Mouse (Mus musculus) heart, adult 2 months (tissue): ENCODE measurements at regions not wholly inside any gene's neighbourhood (a gene's known extent, or its start where the extent isn't known, plus 50 kb on each side); places are given as distances from the start of the nearest gene placed in this dataset.

Source experiments
- CTCF ChIP-seq: fragments of 200-600 bp; IDR thresholded peaks from 2 replicates; pipeline ENCODE4 v1.8.1; 2022; ENCODE audit warnings: antibody characterized with exemption, mild to moderate bottlenecking, moderate library complexity
- EP300 ChIP-seq: fragments of 200-500 bp; IDR thresholded peaks from 2 replicates; pipeline ENCODE4 v1.6.1; 2011; ENCODE audit warnings: low read depth, low read length, control low read depth; ENCODE audit not compliant: insufficient read depth
- POLR2A ChIP-seq: fragments of 200-500 bp; IDR thresholded peaks from 2 replicates; pipeline ENCODE4 v1.6.1; 2011; ENCODE audit warnings: mild to moderate bottlenecking, low read depth, low read length, control low read depth; ENCODE audit not compliant: insufficient read depth

DNA sequence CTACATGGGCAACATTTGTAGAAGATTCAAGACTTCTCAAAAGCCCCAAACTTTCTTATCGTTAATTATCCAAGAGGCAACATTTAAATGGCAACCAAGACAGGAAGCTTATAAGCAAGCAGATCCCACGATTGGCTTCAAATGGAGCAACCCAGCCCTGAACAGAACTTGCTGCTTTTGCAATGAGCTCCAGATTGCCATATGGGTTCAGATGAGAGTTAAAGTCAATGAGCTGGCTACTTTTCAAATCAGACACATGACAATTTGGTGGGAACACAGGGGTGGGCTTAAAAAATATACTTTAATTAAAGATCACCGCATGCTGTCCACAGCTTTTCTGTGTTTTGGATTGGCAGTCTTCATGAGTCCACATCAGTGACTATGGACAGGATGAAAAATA is 97.0 kb upstream of the Nrp1 start:
- TF ChIP-seq CTCF = no peak
- TF ChIP-seq EP300 = no peak
- TF ChIP-seq POLR2A = no peak
